ENCODE assay signal across 10 mouse cellular contexts in the genomic region with DNA sequence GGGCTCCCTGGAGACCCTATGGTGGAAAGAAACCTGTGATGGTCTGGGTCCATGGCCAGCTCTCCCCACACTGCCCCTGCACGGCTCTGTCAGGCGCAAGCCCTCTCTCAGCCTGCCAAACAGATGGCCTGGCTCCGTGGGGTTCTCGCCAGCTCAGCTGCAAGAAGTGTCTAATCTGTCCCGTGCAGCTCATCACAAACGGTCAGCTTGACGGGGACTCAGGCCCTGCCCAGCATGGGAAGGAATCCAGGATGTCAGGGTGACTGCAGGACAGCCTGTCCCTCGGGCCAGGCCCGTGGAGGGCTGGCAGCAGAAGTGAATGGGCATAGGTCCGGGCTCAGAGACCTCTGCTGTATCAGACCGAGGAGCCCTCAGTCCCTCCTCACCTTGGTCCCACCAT. TPM values are rescaled to one million over a fixed set of nuclear protein-coding genes. Genes with fewer than 3 reads are reported as not detected.
DNase-seq lines count a peak whose midpoint lies in the region; ATAC-seq lines count a peak whose summit lies in the region.
"Had no signal": no experiment of that assay in that cellular context is flagged by ENCODE, and none has a peak within 500 bp of the region (broad histone marks: within the 10 kb centered on the region; RNA-seq: fewer than 3 reads in every experiment).

No protein-coding gene starts in this region.

- H3K9me3 ChIP-seq in intestine, embryonic 15.5 days = no peaks in the 10 kb centered on the region
- H3K9me3 ChIP-seq: kidney, embryonic 15.5 days had no signal

- H3K27me3 ChIP-seq in intestine, embryonic 15.5 days (replicated peaks) = no peaks in the 10 kb centered on the region
- H3K27me3 ChIP-seq: kidney, embryonic 15.5 days had no signal

- H3K9ac ChIP-seq in intestine, embryonic 15.5 days = no peak overlapping the region
- H3K9ac ChIP-seq: kidney, embryonic 15.5 days had no signal

- WGBS in intestine, embryonic 15.5 days = 78% methylated on average over 11 of the region's 11 CpGs

- no peak overlapping the region for H3K4me3 ChIP-seq in intestine, embryonic 15.5 days (replicated peaks)
- H3K4me3 ChIP-seq: kidney, embryonic 15.5 days had no signal

- peak; percentile 49 to 54 for DNase-seq in layer of hippocampus, postnatal 10 days (ENCODE audit: low spot score in 2 of 2)
- no peak for DNase-seq in layer of hippocampus, postnatal 25 days (ENCODE audit: extremely low spot score in 1 of 2, low spot score in 1 of 2)
- DNase-seq in adrenal gland, postnatal 25 days = peak; percentile 63
- peak; percentile 42 to 71 for DNase-seq in cerebellum, postnatal 4 days (ENCODE audit: low spot score in 2 of 2)
- DNase-seq in heart, postnatal 4 days = peak; percentile 85
- DNase-seq in yolk sac, embryonic 10.5 days (ENCODE audit: low spot score) = no peak
- no peak for DNase-seq in left cerebral cortex, adult 8-10 months (ENCODE audit: low spot score in 2 of 2)
- DNase-seq: right cerebral cortex, postnatal 25 days had no signal

- H3K36me3 ChIP-seq in intestine, embryonic 15.5 days = no peaks in the 10 kb centered on the region
- H3K36me3 ChIP-seq: kidney, embryonic 15.5 days had no signal

- no peak overlapping the region for H3K27ac ChIP-seq in intestine, embryonic 15.5 days
- H3K27ac ChIP-seq: kidney, embryonic 15.5 days had no signal

- no peak for ATAC-seq in intestine, embryonic 15.5 days

- H3K4me2 ChIP-seq in intestine, embryonic 15.5 days (replicated peaks) = no peak overlapping the region
- H3K4me2 ChIP-seq: kidney, embryonic 15.5 days had no signal

- H3K4me1 ChIP-seq in intestine, embryonic 15.5 days (replicated peaks) = peaks cover 17% of the 10 kb centered on the region

RNA-seq across cellular contexts. Expression of gene Abtb1, which starts 19.9 kb away (rescaled TPM):
- 10 to 100 TPM; 23.2 to 26.7 TPM for total RNA-seq in layer of hippocampus, postnatal 10 days (2021)
- total RNA-seq in layer of hippocampus, postnatal 25 days (2021) = 10 to 100 TPM; 32.7 to 34.1 TPM
- total RNA-seq in adrenal gland, postnatal 25 days (2021) = 40.6 and 43.0 TPM in 2 replicates
- total RNA-seq in heart, postnatal 4 days (2021) = 10 to 100 TPM; 14.8 to 19.6 TPM
- polyA plus RNA-seq in intestine, embryonic 15.5 days (2015; fragmentation: Nextera tagmentation; extraction: Ambion mirVana) = 24.2 and 25.0 TPM in 2 replicates
- 10 to 100 TPM; 38.1 to 45.4 (median 43.1) TPM for total RNA-seq in left cerebral cortex, adult 8-10 months (2022)

RNA-seq across cellular contexts. Expression of gene Podxl2, which starts 52.9 kb away (rescaled TPM):
- total RNA-seq in layer of hippocampus, postnatal 10 days (2021) = 100 to 1,000 TPM; 308 to 330 TPM
- total RNA-seq in layer of hippocampus, postnatal 25 days (2021) = 100 to 1,000 TPM; 178 to 179 TPM
- 31.4 and 33.5 TPM in 2 replicates for total RNA-seq in adrenal gland, postnatal 25 days (2021)
- 10 to 100 TPM; 61.1 to 65.1 TPM for total RNA-seq in heart, postnatal 4 days (2021)
- 49.6 and 52.5 TPM in 2 replicates for polyA plus RNA-seq in intestine, embryonic 15.5 days (2015; fragmentation: Nextera tagmentation; extraction: Ambion mirVana)
- 100 to 1,000 TPM; 190 to 207 (median 195) TPM for total RNA-seq in left cerebral cortex, adult 8-10 months (2022)

Comparison
In these comparisons a context has a peak if more than half of its experiments do, and no peak if none do; other contexts are left out.
1. DNase-seq: peak in layer of hippocampus, postnatal 10 days (2 of 2), adrenal gland, postnatal 25 days (single experiment), cerebellum, postnatal 4 days (2 of 2) and heart, postnatal 4 days (single experiment); none in layer of hippocampus, postnatal 25 days (0 of 2), yolk sac, embryonic 10.5 days (single experiment) and left cerebral cortex, adult 8-10 months (0 of 2).